Comparison of ENCODE assay signal across 29 mouse cellular contexts in the genomic region with DNA sequence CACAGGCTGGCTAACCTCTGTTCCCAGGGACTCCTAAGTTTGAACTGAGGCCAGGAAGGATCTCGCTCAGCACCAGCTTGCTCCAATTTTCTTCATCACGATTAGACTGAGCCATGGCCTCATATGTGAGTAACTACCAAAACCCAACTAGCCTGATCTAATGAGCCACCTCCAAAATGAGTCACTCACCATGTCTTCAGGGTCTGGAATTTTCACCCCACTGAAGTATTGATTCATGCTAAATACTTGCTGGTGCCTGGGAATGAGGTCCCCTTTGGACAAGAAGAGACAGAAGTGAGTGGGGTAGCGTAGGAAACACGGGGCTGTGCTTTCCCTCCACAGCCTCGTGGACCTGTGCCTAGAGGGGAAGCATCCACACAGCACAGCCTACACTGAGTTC. TPM values are rescaled to one million over a fixed set of nuclear protein-coding genes. Genes with fewer than 3 reads are reported as not detected.
DNase-seq lines count a peak whose midpoint lies in the region; ATAC-seq lines count a peak whose summit lies in the region.
"Had no signal": no experiment of that assay in that cellular context is flagged by ENCODE, and none has a peak within 500 bp of the region (broad histone marks: within the 10 kb centered on the region; RNA-seq: fewer than 3 reads in every experiment).

No protein-coding gene starts in this region.

- H3K4me1 ChIP-seq in hindbrain, embryonic 10.5 days (replicated peaks): peaks cover 25% of the 10 kb centered on the region
- H3K4me1 ChIP-seq in hindbrain, embryonic 13.5 days (replicated peaks): peaks cover 15% of the 10 kb centered on the region
- peaks cover 44% of the 10 kb centered on the region for H3K4me1 ChIP-seq in liver, embryonic 15.5 days (replicated peaks)

- H3K27me3 ChIP-seq in hindbrain, embryonic 10.5 days (ENCODE audit: insufficient read depth, poor library complexity, severe bottlenecking): no peaks in the 10 kb centered on the region
- H3K27me3 ChIP-seq in hindbrain, embryonic 13.5 days: no peaks in the 10 kb centered on the region
- no peaks in the 10 kb centered on the region for H3K27me3 ChIP-seq in liver, embryonic 15.5 days
- H3K27me3 ChIP-seq: embryonic facial prominence, embryonic 12.5 days; embryonic facial prominence, embryonic 15.5 days; forebrain, embryonic 13.5 days; heart, embryonic 13.5 days; hindbrain, embryonic 12.5 days; intestine, embryonic 15.5 days had no signal

- H3K27ac ChIP-seq in hindbrain, embryonic 10.5 days: peak overlapping the region; percentile 40; the same call in 1 of the 2 replicates
- no peak overlapping the region for H3K27ac ChIP-seq in hindbrain, embryonic 13.5 days
- peak overlapping the region; percentile 60; the same call in 1 of the 2 replicates for H3K27ac ChIP-seq in liver, embryonic 15.5 days (replicated peaks)
- H3K27ac ChIP-seq: embryonic facial prominence, embryonic 12.5 days; embryonic facial prominence, embryonic 15.5 days; forebrain, embryonic 13.5 days; heart, embryonic 13.5 days; hindbrain, embryonic 12.5 days; intestine, embryonic 15.5 days had no signal

- no peaks in the 10 kb centered on the region for H3K9me3 ChIP-seq in hindbrain, embryonic 10.5 days
- no peaks in the 10 kb centered on the region for H3K9me3 ChIP-seq in hindbrain, embryonic 13.5 days
- H3K9me3 ChIP-seq in liver, embryonic 15.5 days (replicated peaks): no peaks in the 10 kb centered on the region
- H3K9me3 ChIP-seq: embryonic facial prominence, embryonic 12.5 days; embryonic facial prominence, embryonic 15.5 days; forebrain, embryonic 13.5 days; heart, embryonic 13.5 days; hindbrain, embryonic 12.5 days; intestine, embryonic 15.5 days had no signal

- H3K9ac ChIP-seq in hindbrain, embryonic 13.5 days: no peak overlapping the region
- H3K9ac ChIP-seq in liver, embryonic 15.5 days: no peak overlapping the region
- H3K9ac ChIP-seq: embryonic facial prominence, embryonic 12.5 days; embryonic facial prominence, embryonic 15.5 days; forebrain, embryonic 13.5 days; heart, embryonic 13.5 days; hindbrain, embryonic 12.5 days; intestine, embryonic 15.5 days had no signal

- WGBS in hindbrain, embryonic 10.5 days: 85% methylated on average over 5 of the region's 5 CpGs
- 87% methylated on average over 5 of the region's 5 CpGs for WGBS in hindbrain, embryonic 13.5 days
- 77% methylated on average over 5 of the region's 5 CpGs for WGBS in liver, embryonic 15.5 days (ENCODE audit: insufficient replicate concordance)

- no peak overlapping the region for H3K4me2 ChIP-seq in hindbrain, embryonic 13.5 days
- H3K4me2 ChIP-seq in liver, embryonic 15.5 days: no peak overlapping the region
- H3K4me2 ChIP-seq: embryonic facial prominence, embryonic 12.5 days; embryonic facial prominence, embryonic 15.5 days; forebrain, embryonic 13.5 days; heart, embryonic 13.5 days; hindbrain, embryonic 12.5 days; intestine, embryonic 15.5 days had no signal

- no peaks in the 10 kb centered on the region for H3K36me3 ChIP-seq in hindbrain, embryonic 10.5 days
- H3K36me3 ChIP-seq in hindbrain, embryonic 13.5 days: no peaks in the 10 kb centered on the region
- no peaks in the 10 kb centered on the region for H3K36me3 ChIP-seq in liver, embryonic 15.5 days (replicated peaks)
- H3K36me3 ChIP-seq: embryonic facial prominence, embryonic 12.5 days; embryonic facial prominence, embryonic 15.5 days; hindbrain, embryonic 12.5 days; intestine, embryonic 15.5 days had no signal

- DNase-seq in hindbrain, embryonic 10.5 days (ENCODE audit: low spot score): no peak
- peak; percentile 34 for DNase-seq in 3T3-L1 (ENCODE audit: low read depth, low spot score)
- DNase-seq in NIH3T3 (ENCODE audit: low read depth): peak; percentile 67
- DNase-seq in kidney, postnatal 36 days: no peak
- no peak for DNase-seq in gastrocnemius, postnatal 25 days
- no peak for DNase-seq in right cerebral cortex, postnatal 10 days (ENCODE audit: low spot score in 2 of 2)
- DNase-seq: adrenal gland, adult 2 months; adrenal gland, postnatal 14 days; cerebellum, adult 11 months; cerebellum, adult 2 months; cerebellum, adult 9-11 months; cerebellum, postnatal 25 days; gastrocnemius, postnatal 10 days; heart, adult 18-20 months; heart, postnatal 14 days; heart, postnatal 4 days had no signal

- no peak overlapping the region for H3K4me3 ChIP-seq in hindbrain, embryonic 10.5 days
- H3K4me3 ChIP-seq in hindbrain, embryonic 13.5 days: no peak overlapping the region
- H3K4me3 ChIP-seq in liver, embryonic 15.5 days (replicated peaks): no peak overlapping the region
- H3K4me3 ChIP-seq: embryonic facial prominence, embryonic 12.5 days; embryonic facial prominence, embryonic 15.5 days; erythroblast, embryonic 14.5 days; forebrain, embryonic 13.5 days; heart, embryonic 13.5 days; hindbrain, embryonic 12.5 days; intestine, embryonic 15.5 days had no signal

- no peak for ATAC-seq in hindbrain, embryonic 13.5 days (ENCODE audit: low FRiP score)
- no peak for ATAC-seq in liver, embryonic 15.5 days (ENCODE audit: insufficient read depth)
- ATAC-seq: CD4-positive, CD25-positive, alpha-beta regulatory T cell, adult 4 months; forebrain, embryonic 13.5 days; forebrain, embryonic 16.5 days; hindbrain, embryonic 16.5 days; intestine, embryonic 15.5 days had no signal

RNA-seq across cellular contexts. Expression of gene Atp5s, which starts 29.2 kb away (rescaled TPM):
- 20.3 and 21.2 TPM in 2 replicates for polyA plus RNA-seq in hindbrain, embryonic 10.5 days (2016; fragmentation: Nextera tagmentation; extraction: Ambion mirVana)
- 26.1 and 30.0 TPM in 2 replicates for polyA plus RNA-seq in hindbrain, embryonic 13.5 days (2015; fragmentation: Nextera tagmentation; extraction: Ambion mirVana)
- polyA plus RNA-seq in liver, embryonic 15.5 days (2015; fragmentation: Nextera tagmentation; extraction: Ambion mirVana): 16.8 and 18.2 TPM in 2 replicates
- 10 to 100 TPM; 11.9 to 12.3 TPM for total RNA-seq in gastrocnemius, postnatal 25 days (2021)

RNA-seq across cellular contexts. Expression of gene L2hgdh, which starts 29.3 kb away (rescaled TPM):
- 12.8 and 17.2 TPM in 2 replicates for polyA plus RNA-seq in hindbrain, embryonic 10.5 days (2016; fragmentation: Nextera tagmentation; extraction: Ambion mirVana)
- 11.5 and 11.6 TPM in 2 replicates for polyA plus RNA-seq in hindbrain, embryonic 13.5 days (2015; fragmentation: Nextera tagmentation; extraction: Ambion mirVana)
- polyA plus RNA-seq in liver, embryonic 15.5 days (2015; fragmentation: Nextera tagmentation; extraction: Ambion mirVana): 11.8 and 13.2 TPM in 2 replicates
- 10 to 100 TPM; 31.2 to 32.7 TPM for total RNA-seq in gastrocnemius, postnatal 25 days (2021)

RNA-seq across cellular contexts. Expression of gene Cdkl1, which starts 37.1 kb away (rescaled TPM):
- 0.62 and 0.71 TPM in 2 replicates for polyA plus RNA-seq in hindbrain, embryonic 10.5 days (2016; fragmentation: Nextera tagmentation; extraction: Ambion mirVana)
- 4.2 and 4.6 TPM in 2 replicates for polyA plus RNA-seq in hindbrain, embryonic 13.5 days (2015; fragmentation: Nextera tagmentation; extraction: Ambion mirVana)
- 1.5 and 1.7 TPM in 2 replicates for polyA plus RNA-seq in liver, embryonic 15.5 days (2015; fragmentation: Nextera tagmentation; extraction: Ambion mirVana)
- total RNA-seq in gastrocnemius, postnatal 25 days (2021): under 1 TPM; 0.54 to 0.56 TPM
- polyA plus RNA-seq: C2C12; CD4-positive, CD25-positive, alpha-beta regulatory T cell, adult 4 months had no signal

Comparison
In these comparisons a context has a peak if more than half of its experiments do, and no peak if none do; other contexts are left out.
1. DNase-seq: peak in 3T3-L1 (single experiment) and NIH3T3 (single experiment); none in hindbrain, embryonic 10.5 days (single experiment), kidney, postnatal 36 days (0 of 2), gastrocnemius, postnatal 25 days (single experiment) and right cerebral cortex, postnatal 10 days (0 of 2).